Mouse (Mus musculus): Measurements from ENCODE around the gene Gpatch8. TPM values are rescaled to one million over a fixed set of nuclear protein-coding genes. Genes with fewer than 3 reads are reported as not detected.

Gene Gpatch8
- total RNA-seq, 2 experiments from 2014 or later: 24.7 to 25.7 TPM

Other genes starting within 250 kb of the Gpatch8 start
- gene Ubtf, start 236.7 kb downstream of the Gpatch8 start, total RNA-seq (2021): 10 to 100 TPM; 60.1 to 69.7 TPM
- gene Slc4a1, start 190.2 kb downstream of the Gpatch8 start, total RNA-seq (2021): 10 to 100 TPM; 22.7 to 23.0 TPM
- under 1 TPM in 1 of 2 experiments, not detected in 1; 0.29 TPM for gene Rundc3a, start 163.0 kb downstream of the Gpatch8 start, total RNA-seq (2021)
- 100 to 1,000 TPM; 163 to 176 TPM for gene Slc25a39, start 148.4 kb downstream of the Gpatch8 start, total RNA-seq (2021)
- gene Grn, start 126.1 kb downstream of the Gpatch8 start, total RNA-seq (2021): 100 to 1,000 TPM; 130 to 136 TPM
- 10 to 100 TPM; 10.5 to 11.4 TPM for gene Fam171a2, start 108.7 kb downstream of the Gpatch8 start, total RNA-seq (2021)
- gene Itga2b, start 86.3 kb downstream of the Gpatch8 start, total RNA-seq (2021): 1 to 10 TPM; 3.1 to 3.3 TPM
- gene Gm11627, start 23.1 kb upstream of the Gpatch8 start, total RNA-seq (2021): 1 to 10 TPM in 1 of 2 experiments, under 1 TPM in 1; 0.69 to 1.8 TPM
- gene Fzd2, start 48.0 kb upstream of the Gpatch8 start, total RNA-seq (2021): 1 to 10 TPM; 5.6 to 7.3 TPM
- gene Meioc, start 107.3 kb upstream of the Gpatch8 start, total RNA-seq (2021): not detected
- 10 to 100 TPM; 16.0 to 18.5 TPM for gene Ccdc43, start 141.4 kb upstream of the Gpatch8 start, total RNA-seq (2021)
- 1 to 10 TPM; 4.0 to 4.4 TPM for gene Adam11, start 205.0 kb upstream of the Gpatch8 start, total RNA-seq (2021)

Measured in heart, postnatal 14 days (tissue).